Mouse (Mus musculus): ENCODE data around the gene Ankrd55.

DNA sequence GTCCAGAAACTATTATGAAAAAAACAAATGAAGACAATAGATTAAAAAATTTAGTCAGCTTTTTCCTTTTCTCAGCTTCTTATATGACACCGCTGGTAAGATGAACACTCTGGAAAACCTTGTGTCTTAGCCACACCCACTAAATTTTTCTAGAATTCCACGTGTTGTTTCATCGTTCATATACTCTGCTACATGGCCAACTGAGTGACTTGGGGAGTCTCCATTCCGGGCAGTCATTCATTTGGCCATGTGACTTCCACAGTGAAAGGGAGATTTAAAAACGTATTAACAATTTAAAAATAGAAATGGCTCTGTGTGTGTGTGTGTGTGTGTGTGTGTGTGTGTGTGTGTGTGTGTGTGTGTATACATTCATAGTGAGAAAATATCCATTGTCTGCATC lies 77.1 kb downstream of the Ankrd55 start:
- TF ChIP-seq CTCF (IDR thresholded peaks at IDR 0.05; ENCODE audit: low read depth) (no peak), EP300 (optimal IDR thresholded peaks at IDR 0.05) (no peak)
